Mouse (Mus musculus) G1E (cell line): ENCODE measurements around the gene 1700001P01Rik.

Source experiments
- CTCF ChIP-seq: IDR thresholded peaks from 2 replicates; pipeline ENCODE4 v1.5.1; 2012; ENCODE audit warnings: low read depth, low read length, inconsistent platforms, mixed read lengths
- GATA1 ChIP-seq: IDR thresholded peaks from 2 replicates; pipeline ENCODE4 v1.6.1; 2012; ENCODE audit warnings: borderline replicate concordance, low read length, inconsistent platforms, mixed read lengths

DNA sequence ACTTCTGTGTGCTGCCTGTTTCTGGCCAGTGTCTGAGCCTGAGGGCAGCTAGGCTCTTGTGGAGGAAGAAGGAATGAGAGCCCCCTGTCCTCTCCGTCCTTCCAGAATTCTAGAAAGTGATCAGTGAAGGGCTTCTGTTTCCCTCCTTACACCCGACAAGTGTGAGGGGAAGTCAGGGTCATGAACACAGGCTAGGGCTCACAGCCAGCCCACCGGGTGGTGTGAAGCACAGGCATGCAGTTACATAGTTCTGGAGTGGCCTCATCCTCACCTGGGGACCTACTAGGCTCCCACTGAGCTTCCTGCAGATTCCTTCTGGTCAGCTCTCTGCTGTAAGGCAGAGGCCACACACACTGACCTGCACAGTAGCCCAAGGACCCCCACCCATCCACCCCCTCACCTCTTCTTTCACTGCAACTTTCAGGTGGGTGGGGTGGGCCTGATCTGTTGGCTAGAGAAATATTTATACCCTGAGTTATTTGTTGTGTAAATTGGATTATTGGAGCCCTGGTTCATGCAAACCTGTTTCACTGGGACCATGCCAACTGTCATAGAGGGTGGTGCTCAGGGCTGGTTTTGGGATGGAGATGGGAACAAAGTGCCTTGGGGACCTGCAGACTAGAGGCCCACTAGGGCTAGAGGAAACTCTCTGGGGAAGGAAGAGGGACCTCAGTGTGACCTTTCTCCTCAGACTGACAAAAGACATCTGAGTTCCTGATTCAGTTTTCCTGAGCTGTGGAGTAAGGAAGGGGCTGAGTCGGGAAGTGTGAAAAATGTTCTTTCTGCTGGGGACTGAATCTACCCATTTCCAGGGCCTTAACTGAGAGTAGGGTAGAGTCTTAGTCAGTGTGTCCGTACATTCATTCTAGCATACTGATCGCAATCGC lies 33.8 kb upstream of the 1700001P01Rik start:
- TF ChIP-seq GATA1 (no peak), CTCF (no peak)
